Mouse (Mus musculus) E14TG2a.4 (cell line): ENCODE data around the gene Ssh1.

Experiments used
- CTCF ChIP-seq: conservative IDR thresholded peaks from 2 replicates; pipeline ENCODE4 v1.5.1; 2014; ENCODE audit warnings: low read length
- NANOG ChIP-seq: IDR thresholded peaks from 2 replicates; pipeline ENCODE4 v1.6.1; 2014; ENCODE audit warnings: borderline replicate concordance, low read length, mixed read lengths
- POU5F1 ChIP-seq: IDR thresholded peaks from 2 replicates; pipeline ENCODE4 v1.6.1; 2014; ENCODE audit warnings: low read length, borderline replicate concordance

DNA sequence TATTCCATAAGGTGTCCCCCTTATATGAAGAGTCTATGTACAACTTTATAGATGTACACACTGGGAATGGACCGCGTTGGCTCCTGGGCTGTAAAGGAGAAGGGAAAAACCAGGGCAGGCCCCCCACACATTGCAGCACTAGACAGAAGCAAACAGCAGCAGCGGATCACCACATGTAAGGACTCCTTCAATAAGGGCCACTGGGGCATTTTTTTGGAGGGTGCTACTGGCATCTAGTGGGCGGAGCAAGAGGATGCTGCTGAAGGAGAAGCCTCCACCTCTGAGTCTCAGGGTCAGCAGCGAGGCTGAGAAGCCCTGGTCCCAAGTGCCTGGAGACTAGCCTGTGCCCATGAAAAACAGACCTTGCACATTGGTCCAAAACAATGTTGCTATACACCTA lies 3.1 kb downstream of the Ssh1 start:
- TF ChIP-seq CTCF: no peak
- TF ChIP-seq NANOG: no peak
- no peak for TF ChIP-seq POU5F1
